Mouse (Mus musculus): Measurements from ENCODE around the gene Vasp. TPM values are rescaled to one million over a fixed set of nuclear protein-coding genes. Genes with fewer than 3 reads are reported as not detected.

Gene Vasp
- 13.4 and 19.2 TPM in 2 replicates for polyA plus RNA-seq (2012; ENCODE audit: insufficient read depth, insufficient read length, missing spikeins)

DNA sequence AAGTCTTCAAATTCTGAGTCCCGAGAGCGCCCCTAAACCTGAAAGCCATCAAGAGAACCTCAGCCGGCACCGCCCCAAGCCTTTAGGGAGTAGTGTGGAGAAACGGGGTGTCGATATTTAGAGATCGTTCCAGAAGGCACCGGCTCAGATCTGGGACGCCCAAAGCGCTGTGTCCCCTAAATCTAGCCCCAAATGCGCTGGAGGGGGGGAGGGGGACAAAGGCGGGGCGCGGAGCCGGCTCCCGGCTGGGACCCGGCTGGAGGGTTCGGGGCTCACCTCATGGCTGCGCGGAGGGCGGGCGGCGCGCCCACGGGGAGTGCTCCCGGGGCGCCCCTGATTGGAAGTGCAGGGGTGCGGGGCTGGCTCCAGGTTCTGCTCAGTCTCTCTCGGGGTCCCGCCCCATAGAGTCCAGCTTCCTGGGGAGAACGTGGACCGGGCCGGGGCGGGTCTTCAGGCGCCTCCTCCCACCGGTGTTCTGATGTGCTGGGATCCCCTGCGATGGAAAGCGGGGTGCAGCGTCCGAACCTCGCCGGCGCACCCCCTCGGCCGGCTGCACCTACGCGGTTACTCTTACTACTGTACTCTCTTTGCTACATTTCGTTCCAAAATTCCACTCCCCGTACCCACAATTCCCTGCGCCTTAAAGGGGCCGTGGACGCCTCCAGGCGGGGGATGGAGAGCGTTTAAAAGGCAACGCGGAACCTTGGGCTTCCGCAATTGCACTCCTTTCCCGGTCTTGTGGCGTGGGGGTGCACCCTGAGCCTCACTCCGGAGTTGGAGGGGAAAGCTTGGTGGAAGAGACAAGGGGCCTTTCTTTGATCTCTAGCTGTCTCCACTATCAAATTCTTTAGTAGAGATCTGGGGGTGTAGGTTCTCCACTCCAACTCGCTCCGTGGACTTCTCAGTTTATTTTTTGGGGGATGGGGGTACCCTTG lies at the start of gene Vasp:
Gene Vasp, minus strand, starts transcription at position 580 of the 935 bp plus-strand sequence.
- Histone ChIP-seq H3K27ac (replicated peaks; ENCODE audit: low read depth, low read length) (peak within 1 kb of the TSS; percentile 99), H3K4me1 (ENCODE audit: control insufficient read depth, insufficient read depth, insufficient read length, low read length) (peaks cover 13% of the 10 kb centered on the region), H3K4me3 (ENCODE audit: insufficient read depth, low read depth, low read length) (peak within 1 kb of the TSS; percentile 97)

DNA sequence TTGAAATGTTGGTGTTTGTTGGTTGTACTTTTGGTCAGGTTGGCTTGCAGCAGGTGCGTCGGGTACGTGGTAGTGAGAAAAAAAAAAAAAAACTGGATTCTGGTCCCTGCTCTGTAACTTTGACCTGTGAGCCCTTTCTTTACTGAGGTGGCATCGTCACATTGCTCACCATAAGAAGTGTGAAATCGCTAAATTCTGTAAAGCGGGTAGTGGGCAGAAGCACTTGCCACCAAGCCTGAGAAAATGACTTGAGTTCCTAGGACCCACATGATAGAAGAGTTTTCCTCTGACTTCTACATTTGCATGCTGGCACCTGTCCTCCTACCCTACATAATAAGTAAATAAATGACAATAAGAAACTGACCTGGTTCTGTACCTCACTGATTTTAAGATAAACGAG lies 49.0 kb upstream of the Vasp start:
- Histone ChIP-seq H3K4me1 (ENCODE audit: control insufficient read depth, insufficient read depth, insufficient read length, low read length) (peaks cover 9% of the 10 kb centered on the region; the same call in 1 of the 2 replicates), H3K4me3 (ENCODE audit: insufficient read depth, low read depth, low read length) (no peak overlapping the region), H3K27ac (replicated peaks; ENCODE audit: low read depth, low read length) (no peak overlapping the region)

DNA sequence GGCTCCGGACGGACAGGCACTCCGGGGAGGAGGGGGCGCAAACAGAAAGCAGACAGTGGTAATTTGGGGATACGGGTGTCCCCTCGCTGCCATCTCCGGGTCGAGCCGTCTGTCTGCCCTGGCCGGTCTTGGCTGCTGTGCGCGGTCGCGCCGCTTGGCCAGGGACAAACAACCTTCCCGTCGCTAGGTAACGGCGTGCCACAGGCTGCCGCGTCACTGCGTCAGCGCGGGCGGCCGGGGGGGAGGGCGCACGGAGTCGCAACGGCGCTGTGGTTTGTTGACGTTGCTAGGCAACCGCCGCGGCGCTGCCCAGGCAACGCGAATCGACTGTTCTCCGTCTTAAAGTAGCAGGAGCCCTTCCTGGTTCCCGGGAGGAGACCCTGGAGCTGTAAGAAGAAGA lies 48.3 kb upstream of the Vasp start:
- H3K4me1 ChIP-seq (ENCODE audit: control insufficient read depth, insufficient read depth, insufficient read length, low read length): peaks cover 9% of the 10 kb centered on the region; the same call in 1 of the 2 replicates
- peak overlapping the region; percentile 55 for H3K4me3 ChIP-seq (ENCODE audit: insufficient read depth, low read depth, low read length)
- peak overlapping the region; percentile 17; the same call in 1 of the 2 replicates for H3K27ac ChIP-seq (replicated peaks; ENCODE audit: low read depth, low read length)

DNA sequence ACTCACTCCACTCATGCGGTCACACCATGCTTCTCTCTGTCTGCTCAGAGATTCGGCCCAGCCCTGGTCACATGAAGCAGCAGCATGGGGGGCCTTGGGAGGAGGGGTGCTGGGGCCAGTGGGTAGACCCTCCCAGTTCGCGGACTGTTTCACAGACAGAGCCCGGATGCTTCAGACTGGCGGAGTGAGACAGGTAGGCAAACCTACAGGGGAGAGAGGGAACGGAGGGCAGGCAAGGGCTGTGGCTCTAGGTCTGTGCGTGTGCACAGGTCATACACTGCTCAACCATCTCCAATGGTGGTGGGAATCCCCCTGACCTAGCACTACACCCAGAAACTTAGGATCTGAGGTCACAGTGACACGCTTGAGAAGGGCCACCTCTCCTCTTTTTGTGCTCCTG lies 47.8 kb upstream of the Vasp start:
- Histone ChIP-seq H3K4me3 (ENCODE audit: insufficient read depth, low read depth, low read length) (peak overlapping the region; percentile 55), H3K27ac (replicated peaks; ENCODE audit: low read depth, low read length) (0 out of 2 replicates have a peak overlapping the region, but pooled peaks have one; percentile 17), H3K4me1 (ENCODE audit: control insufficient read depth, insufficient read depth, insufficient read length, low read length) (peaks cover 9% of the 10 kb centered on the region; the same call in 1 of the 2 replicates)

DNA sequence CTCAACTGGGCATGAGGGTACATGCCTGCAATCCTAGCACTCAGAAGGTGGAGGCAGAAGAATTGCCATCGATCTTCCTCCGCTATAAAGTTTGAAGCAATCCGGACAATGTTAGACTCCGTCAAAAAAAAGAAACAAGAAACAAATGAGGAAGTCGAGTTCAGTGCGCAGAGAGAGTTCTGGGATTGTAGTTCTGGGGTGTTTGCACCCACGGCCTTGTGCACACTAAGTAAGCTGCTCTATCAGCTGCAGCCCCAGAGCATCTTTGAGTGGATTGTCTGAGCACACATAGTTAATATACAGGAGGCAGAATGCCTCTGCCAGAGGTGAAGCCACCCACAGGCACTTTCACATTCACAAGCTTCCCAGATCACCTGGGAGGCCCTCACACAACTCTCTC lies 47.1 kb upstream of the Vasp start:
- Histone ChIP-seq H3K27ac (replicated peaks; ENCODE audit: low read depth, low read length) (0 out of 2 replicates have a peak overlapping the region, but pooled peaks have one; percentile 40), H3K4me3 (ENCODE audit: insufficient read depth, low read depth, low read length) (no peak overlapping the region), H3K4me1 (ENCODE audit: control insufficient read depth, insufficient read depth, insufficient read length, low read length) (peaks cover 9% of the 10 kb centered on the region; the same call in 1 of the 2 replicates)

DNA sequence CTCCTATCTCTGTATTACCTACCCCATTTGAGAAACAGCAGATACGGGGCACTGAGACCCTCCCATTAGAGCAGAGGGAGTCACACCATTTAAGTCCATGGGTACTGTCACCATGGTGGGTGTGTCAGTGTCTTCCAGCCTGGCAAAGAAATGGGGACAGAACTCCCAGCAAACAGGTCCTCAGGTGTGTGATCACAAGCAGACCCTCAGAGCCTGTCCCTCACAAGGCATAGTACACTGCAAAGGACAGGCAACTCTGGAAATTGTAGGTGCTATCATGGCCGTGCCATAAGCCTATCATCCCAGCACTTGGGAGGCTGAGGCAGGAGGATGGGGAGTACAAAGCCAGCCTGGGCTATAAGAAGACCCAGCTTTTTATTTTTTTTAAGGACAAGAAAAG lies 46.6 kb upstream of the Vasp start:
- Histone ChIP-seq H3K4me3 (ENCODE audit: insufficient read depth, low read depth, low read length) (no peak overlapping the region), H3K4me1 (ENCODE audit: control insufficient read depth, insufficient read depth, insufficient read length, low read length) (peaks cover 9% of the 10 kb centered on the region; the same call in 1 of the 2 replicates), H3K27ac (replicated peaks; ENCODE audit: low read depth, low read length) (no peak overlapping the region)

DNA sequence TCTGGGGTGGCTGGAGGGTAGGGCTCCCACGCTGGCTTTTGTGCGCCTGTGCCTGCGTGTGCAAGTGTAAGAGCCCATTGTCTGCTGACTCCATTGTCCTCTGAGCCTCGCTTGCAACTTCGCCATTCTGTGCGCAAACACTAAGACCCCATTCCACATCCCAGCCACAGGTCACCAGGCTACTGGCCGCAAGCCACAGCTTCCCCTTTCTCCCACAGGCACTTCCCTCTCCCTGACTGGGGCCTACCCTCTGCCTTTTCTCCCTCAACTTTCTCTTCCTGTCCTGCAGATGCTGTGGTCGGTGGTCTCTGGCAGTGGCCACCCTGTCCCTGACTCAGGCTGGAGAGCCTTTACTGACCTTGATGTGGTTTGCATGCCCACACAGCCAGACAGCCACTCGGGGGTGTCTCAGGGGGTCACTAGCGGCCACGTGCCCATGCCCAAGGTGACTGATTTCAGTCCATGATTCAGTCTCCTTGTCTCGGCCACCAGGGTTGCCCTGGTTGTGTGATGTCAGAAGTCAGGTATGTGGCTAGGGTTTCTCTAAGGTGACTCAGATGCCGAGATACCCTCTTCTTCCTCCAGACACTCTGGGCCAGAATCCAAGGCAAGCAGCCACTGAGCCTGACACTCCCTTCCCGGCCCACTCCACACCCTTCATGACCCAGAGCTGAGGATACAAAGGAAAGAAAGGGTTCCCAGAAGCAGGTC lies 45.0 kb upstream of the Vasp start:
- H3K27ac ChIP-seq (replicated peaks; ENCODE audit: low read depth, low read length): peak overlapping the region; percentile 37
- peaks cover 9% of the 10 kb centered on the region; the same call in 1 of the 2 replicates for H3K4me1 ChIP-seq (ENCODE audit: control insufficient read depth, insufficient read depth, insufficient read length, low read length)
- H3K4me3 ChIP-seq (ENCODE audit: insufficient read depth, low read depth, low read length): no peak overlapping the region

DNA sequence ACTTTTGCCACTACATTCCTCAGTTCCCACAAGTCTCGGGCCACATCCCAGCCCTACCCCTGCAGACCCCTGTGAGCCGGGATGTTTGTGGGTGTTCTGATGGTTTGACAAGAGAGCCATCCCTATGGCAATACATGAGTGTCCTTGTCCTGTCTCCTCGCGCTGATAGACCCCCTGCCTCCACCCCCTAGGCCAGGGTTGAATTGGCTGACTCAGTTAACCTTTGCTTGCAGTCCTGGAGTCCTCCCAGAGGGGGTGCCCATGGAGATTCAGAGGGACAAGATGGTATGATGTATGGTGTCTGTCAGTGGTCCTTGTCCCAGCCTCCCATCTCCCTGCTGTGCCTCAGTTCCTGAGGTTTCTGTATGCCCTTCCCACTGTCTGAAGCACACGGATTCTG lies 42.4 kb upstream of the Vasp start:
- Histone ChIP-seq H3K4me3 (ENCODE audit: insufficient read depth, low read depth, low read length) (no peak overlapping the region), H3K27ac (replicated peaks; ENCODE audit: low read depth, low read length) (no peak overlapping the region), H3K4me1 (ENCODE audit: control insufficient read depth, insufficient read depth, insufficient read length, low read length) (peaks cover 5% of the 10 kb centered on the region; the same call in 1 of the 2 replicates)

DNA sequence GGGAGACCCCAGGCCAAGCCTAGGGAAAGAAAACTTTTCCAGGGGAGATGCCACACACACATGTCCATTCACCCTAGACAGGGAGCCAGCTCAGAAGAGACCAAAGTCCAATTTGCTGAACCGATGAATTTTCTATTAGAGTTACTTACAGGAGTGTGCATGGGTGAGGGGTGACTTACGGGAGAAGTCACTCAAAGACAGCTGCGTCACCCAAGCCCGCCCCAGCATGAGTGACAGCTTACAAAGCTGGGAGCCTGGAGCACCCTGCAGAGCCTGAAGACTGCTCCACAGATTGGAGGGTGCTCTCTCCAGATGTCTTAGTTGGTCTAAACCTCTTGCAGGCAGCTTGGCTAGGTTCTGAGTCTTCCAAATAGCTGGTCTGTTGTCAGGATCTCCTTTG lies 40.4 kb upstream of the Vasp start:
- no peak overlapping the region for H3K27ac ChIP-seq (replicated peaks; ENCODE audit: low read depth, low read length)
- peaks cover 5% of the 10 kb centered on the region; the same call in 1 of the 2 replicates for H3K4me1 ChIP-seq (ENCODE audit: control insufficient read depth, insufficient read depth, insufficient read length, low read length)
- no peak overlapping the region for H3K4me3 ChIP-seq (ENCODE audit: insufficient read depth, low read depth, low read length)

DNA sequence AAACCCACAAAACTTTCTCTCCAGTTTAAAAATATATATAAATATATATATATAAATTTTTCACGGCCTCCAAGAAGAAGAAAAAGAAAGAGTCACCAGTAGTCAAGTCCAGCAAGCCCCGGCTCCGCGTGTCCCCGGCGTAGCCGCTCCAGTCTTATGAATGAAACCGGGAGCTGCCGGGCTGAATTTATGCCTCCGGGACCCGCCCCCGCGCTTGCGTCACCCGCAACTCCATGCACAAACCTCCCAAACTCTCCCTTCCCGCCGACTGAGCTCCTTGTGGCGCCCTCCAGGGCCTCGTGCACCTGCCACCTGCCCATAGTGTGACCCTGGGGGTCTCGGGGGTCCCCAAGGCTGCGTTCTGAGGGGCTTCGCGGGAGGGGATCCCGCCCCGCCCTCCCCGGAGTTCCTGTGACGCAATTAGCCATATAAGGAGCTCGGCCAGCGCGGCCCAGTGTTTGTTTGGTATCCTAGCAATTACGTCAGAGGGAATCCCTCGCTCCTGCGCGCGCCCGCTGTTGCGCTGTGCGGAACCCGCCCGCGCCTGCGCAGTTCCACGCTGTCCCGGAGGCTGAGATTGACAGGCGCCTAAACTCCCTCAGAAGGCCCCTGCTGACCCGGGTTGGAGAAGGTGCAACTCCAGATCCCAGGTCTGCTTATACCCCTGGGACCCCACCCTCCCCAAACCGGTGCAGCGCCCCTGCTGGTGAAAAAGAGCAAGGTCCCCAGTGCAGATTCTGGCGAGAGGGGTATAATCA lies 38.4 kb upstream of the Vasp start, which contains the start of gene Fosb:
Gene Fosb, minus strand, starts transcription at position 168 of the 758 bp plus-strand sequence.
- H3K27ac ChIP-seq (replicated peaks; ENCODE audit: low read depth, low read length): peak within 1 kb of the TSS; percentile 93
- H3K4me3 ChIP-seq (ENCODE audit: insufficient read depth, low read depth, low read length): peak within 1 kb of the TSS; percentile 73
- H3K4me1 ChIP-seq (ENCODE audit: control insufficient read depth, insufficient read depth, insufficient read length, low read length): no peaks in the 10 kb centered on the region

DNA sequence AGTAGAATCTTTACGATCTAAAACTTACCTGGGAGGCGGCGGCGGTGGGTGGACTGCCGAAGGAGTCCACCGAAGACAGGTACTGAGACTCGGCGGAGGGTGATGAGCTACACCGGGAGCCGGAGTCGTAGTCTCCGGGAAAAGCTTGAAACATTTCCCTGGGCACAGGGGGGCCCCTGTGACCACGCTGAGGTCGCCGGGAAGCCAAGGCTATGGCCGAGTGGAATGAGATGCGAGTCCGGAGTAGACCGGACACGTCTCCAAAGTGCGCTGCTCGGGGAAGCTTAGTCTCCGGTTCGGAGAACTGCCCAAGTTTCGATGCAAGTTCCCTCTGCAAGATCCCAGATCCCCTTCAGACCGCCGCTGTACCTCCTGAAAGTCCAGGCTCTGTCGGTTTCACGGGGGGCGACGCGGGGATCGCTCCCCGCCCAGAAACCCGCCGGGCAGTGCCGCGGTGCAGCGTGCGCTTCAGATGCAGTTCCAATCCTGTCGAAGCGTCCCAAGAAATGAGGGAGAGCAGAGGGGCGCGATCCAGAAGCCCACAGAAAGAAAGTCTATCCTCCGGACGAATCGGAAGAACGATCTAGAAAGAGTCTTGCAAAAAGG lies 37.8 kb upstream of the Vasp start:
- H3K4me3 ChIP-seq (ENCODE audit: insufficient read depth, low read depth, low read length): peak overlapping the region; percentile 63
- no peaks in the 10 kb centered on the region for H3K4me1 ChIP-seq (ENCODE audit: control insufficient read depth, insufficient read depth, insufficient read length, low read length)
- peak overlapping the region; percentile 46 for H3K27ac ChIP-seq (replicated peaks; ENCODE audit: low read depth, low read length)

DNA sequence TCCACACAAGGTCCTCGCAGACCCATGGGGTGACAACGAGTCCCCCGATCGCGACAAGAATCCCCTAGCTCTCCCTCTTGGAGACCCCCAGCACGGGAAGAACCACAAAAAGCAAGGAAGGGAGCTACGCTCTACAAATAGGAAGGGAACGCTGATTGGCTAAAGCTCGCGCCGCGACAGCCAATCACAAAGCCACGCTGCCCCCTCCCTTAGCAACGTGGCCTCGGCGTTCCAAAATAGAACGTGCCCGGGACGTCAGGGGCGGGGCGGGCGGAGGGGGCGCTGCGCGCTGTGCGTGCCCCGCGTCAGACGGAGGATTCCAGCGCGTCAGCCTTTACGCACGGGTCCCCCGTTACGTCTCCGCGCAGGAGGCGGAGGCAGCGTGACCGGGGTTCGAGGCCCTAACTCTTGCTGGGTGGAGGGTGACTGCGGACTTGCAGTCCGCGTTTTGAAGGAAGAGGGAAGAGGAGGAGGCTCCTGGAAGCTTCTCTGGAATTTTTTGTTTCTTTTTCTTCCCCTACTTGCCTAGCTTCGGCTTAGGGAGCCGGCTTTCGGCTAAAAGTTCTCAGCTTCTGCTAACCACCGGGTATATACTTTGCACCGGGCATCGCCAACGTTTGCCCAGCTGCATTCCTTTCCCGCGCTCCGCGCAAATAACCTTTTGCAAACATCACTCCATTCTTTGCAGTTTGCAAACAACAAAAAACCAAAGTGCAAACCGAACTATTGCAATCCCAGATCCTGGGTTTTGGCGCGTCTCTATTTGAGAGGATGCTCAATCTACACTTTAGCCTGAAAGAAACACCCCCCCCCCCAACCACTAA lies 37.0 kb upstream of the Vasp start:
- Histone ChIP-seq H3K27ac (replicated peaks; ENCODE audit: low read depth, low read length) (peak overlapping the region; percentile 81), H3K4me3 (ENCODE audit: insufficient read depth, low read depth, low read length) (peak overlapping the region; percentile 74), H3K4me1 (ENCODE audit: control insufficient read depth, insufficient read depth, insufficient read length, low read length) (no peaks in the 10 kb centered on the region)

DNA sequence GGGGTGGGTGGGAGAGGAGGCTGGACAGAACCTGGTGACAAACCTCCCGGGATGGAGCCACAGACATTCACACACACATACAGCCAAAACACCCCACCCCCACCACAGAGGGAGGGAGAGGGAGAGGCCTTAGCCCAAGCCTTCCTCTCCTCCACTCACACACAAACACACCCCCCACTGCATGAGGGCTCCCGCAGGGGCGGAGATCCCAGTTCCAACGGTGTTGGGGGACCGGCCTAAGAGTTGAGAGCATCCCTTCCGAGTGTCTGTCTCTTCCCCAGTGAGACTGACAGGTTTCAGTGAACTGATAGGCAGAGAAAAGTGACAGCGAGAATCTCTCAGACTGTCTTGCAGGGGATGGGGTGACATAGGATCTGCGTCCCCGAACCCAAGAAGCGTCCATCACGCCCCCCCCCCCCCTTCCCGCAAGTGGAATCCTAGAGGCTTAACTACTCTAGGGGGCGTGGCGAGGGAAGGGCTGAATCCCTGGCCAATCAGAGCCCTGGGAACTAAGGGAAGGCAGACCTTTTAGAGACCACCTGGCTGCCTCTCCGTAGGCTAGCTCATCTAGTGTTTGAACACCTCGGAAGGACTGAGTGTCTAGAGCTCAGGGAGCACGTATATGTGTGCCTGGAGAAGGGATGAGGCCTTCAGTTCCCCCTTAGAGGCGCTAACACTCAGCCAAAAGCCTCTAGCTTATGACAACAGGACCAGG lies 36.3 kb upstream of the Vasp start:
- no peaks in the 10 kb centered on the region for H3K4me1 ChIP-seq (ENCODE audit: control insufficient read depth, insufficient read depth, insufficient read length, low read length)
- H3K27ac ChIP-seq (replicated peaks; ENCODE audit: low read depth, low read length): peak overlapping the region; percentile 81
- H3K4me3 ChIP-seq (ENCODE audit: insufficient read depth, low read depth, low read length): peak overlapping the region; percentile 74
